Mouse (Mus musculus) kidney, adult 2 months (tissue): ENCODE data around the gene Kat2b. TPM values are rescaled to one million over a fixed set of nuclear protein-coding genes. Genes with fewer than 3 reads are reported as not detected.

Experiments used
- DNase-seq: peaks from one replicate; pipeline ENCODE4 v3.0.0; 2021
- H3K27ac ChIP-seq: fragments of 200-500 bp; 2 replicates; pipeline ENCODE4 v1.5.1; 2012; ENCODE audit warnings: low read depth, low read length, control low read depth, inconsistent platforms; ENCODE audit not compliant: insufficient read depth
- H3K27me3 ChIP-seq: fragments of 200-500 bp; replicated peaks from 2 replicates; pipeline ENCODE4 v1.6.1; 2012; ENCODE audit warnings: mild to moderate bottlenecking, moderate library complexity, low read length, inconsistent platforms; ENCODE audit not compliant: control insufficient read depth, insufficient read depth
- H3K36me3 ChIP-seq: fragments of 200-500 bp; 2 replicates; pipeline ENCODE4 v1.6.1; 2012; ENCODE audit warnings: mild to moderate bottlenecking, moderate library complexity, low read length, inconsistent platforms; ENCODE audit not compliant: control insufficient read depth, insufficient read depth
- H3K4me1 ChIP-seq: fragments of 200-500 bp; 2 replicates; pipeline ENCODE4 v1.6.1; 2011; ENCODE audit warnings: low read length; ENCODE audit not compliant: control insufficient read depth, insufficient read depth
- H3K4me3 ChIP-seq: fragments of 200-500 bp; 2 replicates; pipeline ENCODE4 v1.5.1; 2011; ENCODE audit warnings: mild to moderate bottlenecking, low read depth, low read length, control low read depth; ENCODE audit not compliant: insufficient read depth
- CTCF ChIP-seq: fragments of 200-500 bp; conservative IDR thresholded peaks from 2 replicates; pipeline ENCODE4 v1.5.1; 2011; ENCODE audit warnings: low read depth, mild to moderate bottlenecking, control low read depth, low read length, moderate library complexity, mixed read lengths; ENCODE audit not compliant: insufficient read depth, insufficient read length
- POLR2A ChIP-seq: fragments of 200-500 bp; IDR thresholded peaks from one replicate; pipeline ENCODE4 v1.6.1; 2011; ENCODE audit warnings: low read depth, low read length, control low read depth
- WGBS: fragments of 180-500 bp; shearing (Covaris S2); methylation state at CpG from one replicate; pipeline ENCODE4 v1.1.7; 2018; 5-methylcytosine and 5-hydroxymethylcytosine counted together
- polyA plus RNA-seq: library from polyadenylated mRNA; depleted of rRNA; stranded (reverse); fragments of >200 nt; gene quantifications from 2 replicates; pipeline ENCODE4 v1.2.3, GENCODE M21; 2012

The Kat2b gene
- polyA plus RNA-seq, 1 experiment = 15.5 TPM

GRCm38 (mm10) chr17:53580237-53580636, 13.6 kb downstream of the Kat2b start:
- TF ChIP-seq POLR2A (no peak), CTCF (no peak)
- Histone ChIP-seq H3K36me3 (no peaks in the 10 kb centered on the region), H3K27me3 (no peaks in the 10 kb centered on the region), H3K4me3 (no peak overlapping the region), H3K27ac (no peak overlapping the region), H3K4me1 (peaks cover 9% of the 10 kb centered on the region; the same call in 1 of the 2 replicates)
- no peak for DNase-seq
- WGBS = 76% methylated on average over 3 of the region's 3 CpGs

GRCm38 (mm10) chr17:53582026-53582585, 15.4 kb downstream of the Kat2b start:
- no peak overlapping the region for H3K27ac ChIP-seq
- TF ChIP-seq CTCF = no peak
- TF ChIP-seq POLR2A = no peak
- H3K4me3 ChIP-seq = no peak overlapping the region
- DNase-seq = no peak
- peaks cover 13% of the 10 kb centered on the region for H3K4me1 ChIP-seq
- WGBS = 41% methylated on average over 4 of the region's 4 CpGs
- H3K27me3 ChIP-seq = no peaks in the 10 kb centered on the region
- H3K36me3 ChIP-seq = no peaks in the 10 kb centered on the region

GRCm38 (mm10) chr17:53582805-53583204, 16.1 kb downstream of the Kat2b start:
- 92% methylated on average over 7 of the region's 7 CpGs for WGBS
- Histone ChIP-seq H3K4me3 (no peak overlapping the region), H3K27ac (no peak overlapping the region), H3K27me3 (no peaks in the 10 kb centered on the region), H3K36me3 (no peaks in the 10 kb centered on the region), H3K4me1 (peaks cover 19% of the 10 kb centered on the region)
- TF ChIP-seq CTCF (no peak), POLR2A (no peak)
- no peak for DNase-seq

GRCm38 (mm10) chr17:53583846-53584579, 17.4 kb downstream of the Kat2b start:
- H3K4me1 ChIP-seq = peaks cover 15% of the 10 kb centered on the region
- no peaks in the 10 kb centered on the region for H3K36me3 ChIP-seq
- H3K4me3 ChIP-seq = no peak overlapping the region
- WGBS = 82% methylated on average over 11 of the region's 11 CpGs
- no peaks in the 10 kb centered on the region for H3K27me3 ChIP-seq
- H3K27ac ChIP-seq = no peak overlapping the region
- TF ChIP-seq POLR2A (no peak), CTCF (no peak)
- DNase-seq = no peak

- peak; percentile 95 for DNase-seq
- 22% methylated on average over 14 of the region's 14 CpGs for WGBS
- Histone ChIP-seq H3K27ac (peak overlapping the region; percentile 57), H3K4me1 (peaks cover 12% of the 10 kb centered on the region), H3K4me3 (no peak overlapping the region), H3K27me3 (no peaks in the 10 kb centered on the region), H3K36me3 (no peaks in the 10 kb centered on the region)
- TF ChIP-seq POLR2A = no peak
- TF ChIP-seq CTCF = no peak
Observed at GRCm38 (mm10) chr17:53587074-53587851, 20.6 kb downstream of the Kat2b start.

GRCm38 (mm10) chr17:53588097-53588855, 21.6 kb downstream of the Kat2b start:
- peaks cover 12% of the 10 kb centered on the region for H3K4me1 ChIP-seq
- TF ChIP-seq CTCF (no peak), POLR2A (no peak)
- H3K27ac ChIP-seq = peak overlapping the region; percentile 57; the same call in 1 of the 2 replicates
- no peaks in the 10 kb centered on the region for H3K27me3 ChIP-seq
- no peak for DNase-seq
- H3K4me3 ChIP-seq = no peak overlapping the region
- 75% methylated on average over 9 of the region's 9 CpGs for WGBS
- H3K36me3 ChIP-seq = no peaks in the 10 kb centered on the region
